Mouse (Mus musculus) testis, adult 2 months (tissue): ENCODE measurements around the gene Ctnnal1. TPM values are rescaled to one million over a fixed set of nuclear protein-coding genes. Genes with fewer than 3 reads are reported as not detected.

Experiments
- H3K27ac ChIP-seq: fragments of 200-500 bp; 2 replicates; pipeline ENCODE4 v1.5.1; 2012; ENCODE audit warnings: low read depth, low read length; ENCODE audit not compliant: control insufficient read depth, insufficient read depth
- H3K27me3 ChIP-seq: fragments of 200-500 bp; 2 replicates; pipeline ENCODE4 v1.6.1; 2012; ENCODE audit warnings: mild to moderate bottlenecking, low read length, moderate library complexity; ENCODE audit not compliant: control insufficient read depth, insufficient read depth
- H3K36me3 ChIP-seq: fragments of 200-500 bp; 2 replicates; pipeline ENCODE4 v1.6.1; 2012; ENCODE audit warnings: mild to moderate bottlenecking, low read length; ENCODE audit not compliant: control insufficient read depth, insufficient read depth
- H3K4me1 ChIP-seq: fragments of 200-500 bp; 2 replicates; pipeline ENCODE4 v1.6.1; 2012; ENCODE audit warnings: low read length; ENCODE audit not compliant: control insufficient read depth, insufficient read depth
- H3K4me3 ChIP-seq: fragments of 200-500 bp; 2 replicates; pipeline ENCODE4 v1.5.1; 2012; ENCODE audit warnings: low read depth, mild to moderate bottlenecking, low read length, moderate library complexity, mixed read lengths; ENCODE audit not compliant: control insufficient read depth
- CTCF ChIP-seq: fragments of 200-500 bp; IDR thresholded peaks from 2 replicates; pipeline ENCODE4 v1.5.1; 2012; ENCODE audit warnings: low read depth, mild to moderate bottlenecking, inconsistent platforms, low read length, moderate library complexity; ENCODE audit not compliant: control insufficient read depth, insufficient read depth, insufficient replicate concordance
- POLR2A ChIP-seq: fragments of 200-500 bp; IDR thresholded peaks from 2 replicates; pipeline ENCODE4 v1.6.1; 2012; ENCODE audit warnings: low read depth, mild to moderate bottlenecking, inconsistent platforms, low read length, moderate library complexity; ENCODE audit not compliant: control insufficient read depth
- polyA plus RNA-seq: library from polyadenylated mRNA; depleted of rRNA; stranded (reverse); fragments of >200 nt; gene quantifications from 2 replicates; pipeline ENCODE4 v1.2.3, GENCODE M21; 2012

The Ctnnal1 gene
- polyA plus RNA-seq, 1 experiment: 7.3 TPM

- TF ChIP-seq CTCF: no peak
- TF ChIP-seq POLR2A: no peak
- Histone ChIP-seq H3K4me3 (no peak overlapping the region), H3K4me1 (no peaks in the 10 kb centered on the region), H3K27me3 (no peaks in the 10 kb centered on the region), H3K36me3 (no peaks in the 10 kb centered on the region), H3K27ac (no peak overlapping the region)
Measured at GRCm38 (mm10) chr4:56845896-56846533, 19.0 kb downstream of the Ctnnal1 start.

DNA sequence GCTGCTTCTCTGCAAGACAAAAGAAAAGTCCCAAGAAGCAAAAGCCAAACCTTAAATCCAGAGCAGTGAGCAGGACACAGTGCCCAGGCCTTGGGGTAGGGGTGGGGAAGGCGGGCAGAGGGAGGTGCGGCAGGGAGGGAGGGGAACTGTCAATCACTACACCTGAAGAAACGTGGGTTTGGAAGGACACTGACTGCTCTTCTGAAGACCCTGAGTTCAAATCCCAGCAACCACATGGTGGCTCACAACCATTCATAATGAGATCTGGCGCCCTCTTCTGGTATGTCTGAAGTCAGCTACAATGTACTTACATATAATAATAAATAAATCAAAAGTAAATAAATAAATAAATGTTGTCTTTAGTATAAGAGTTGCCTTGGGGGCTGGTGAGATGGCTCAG lies 20.1 kb downstream of the Ctnnal1 start:
- Histone ChIP-seq H3K4me1 (no peaks in the 10 kb centered on the region), H3K36me3 (no peaks in the 10 kb centered on the region), H3K27ac (no peak overlapping the region), H3K27me3 (no peaks in the 10 kb centered on the region), H3K4me3 (no peak overlapping the region)
- TF ChIP-seq CTCF (no peak), POLR2A (no peak)

- TF ChIP-seq POLR2A: no peak
- peak; percentile 61; the same call in 1 of the 2 replicates for TF ChIP-seq CTCF
- no peak overlapping the region for H3K27ac ChIP-seq
- H3K4me1 ChIP-seq: no peaks in the 10 kb centered on the region
- no peak overlapping the region for H3K4me3 ChIP-seq
- no peaks in the 10 kb centered on the region for H3K36me3 ChIP-seq
- H3K27me3 ChIP-seq: no peaks in the 10 kb centered on the region
Measured at GRCm38 (mm10) chr4:56843963-56844362, 21.0 kb downstream of the Ctnnal1 start.

- H3K36me3 ChIP-seq: no peaks in the 10 kb centered on the region
- TF ChIP-seq CTCF: no peak
- no peak for TF ChIP-seq POLR2A
- H3K4me1 ChIP-seq: no peaks in the 10 kb centered on the region
- H3K27ac ChIP-seq: no peak overlapping the region
- no peaks in the 10 kb centered on the region for H3K27me3 ChIP-seq
- no peak overlapping the region for H3K4me3 ChIP-seq
Measured at GRCm38 (mm10) chr4:56842501-56842900, 22.5 kb downstream of the Ctnnal1 start.

- no peaks in the 10 kb centered on the region for H3K27me3 ChIP-seq
- H3K36me3 ChIP-seq: no peaks in the 10 kb centered on the region
- TF ChIP-seq CTCF (no peak), POLR2A (no peak)
Measured at GRCm38 (mm10) chr4:56840297-56840696, 24.7 kb downstream of the Ctnnal1 start.

DNA sequence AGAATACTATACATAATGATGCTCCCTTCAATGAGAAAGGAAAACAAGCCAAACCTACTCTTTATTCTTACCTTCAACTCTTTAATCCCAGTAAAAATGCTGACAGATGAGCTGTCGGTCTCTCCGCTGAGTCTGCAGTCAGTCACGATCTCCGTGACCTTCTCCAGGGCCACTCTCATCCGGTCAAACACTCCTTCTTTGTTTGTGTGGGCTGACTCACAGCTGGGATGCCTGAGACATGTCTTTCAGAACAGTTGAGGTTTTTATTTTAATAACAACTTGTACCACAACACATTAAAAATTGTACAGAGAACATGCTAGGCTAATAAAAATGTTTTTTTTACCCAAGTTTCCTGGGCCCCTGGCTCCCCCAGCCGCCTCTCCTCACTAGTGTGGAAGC lies 27.3 kb downstream of the Ctnnal1 start:
- Histone ChIP-seq H3K36me3 (no peaks in the 10 kb centered on the region), H3K4me3 (no peak overlapping the region), H3K4me1 (no peaks in the 10 kb centered on the region), H3K27me3 (no peaks in the 10 kb centered on the region), H3K27ac (no peak overlapping the region)
- TF ChIP-seq POLR2A (no peak), CTCF (no peak)

More at GRCm38 (mm10) chr4:56840297-56840696, 24.7 kb downstream of the Ctnnal1 start:
- Histone ChIP-seq H3K4me1 (no peaks in the 10 kb centered on the region), H3K27ac (no peak overlapping the region), H3K4me3 (no peak overlapping the region)

DNA sequence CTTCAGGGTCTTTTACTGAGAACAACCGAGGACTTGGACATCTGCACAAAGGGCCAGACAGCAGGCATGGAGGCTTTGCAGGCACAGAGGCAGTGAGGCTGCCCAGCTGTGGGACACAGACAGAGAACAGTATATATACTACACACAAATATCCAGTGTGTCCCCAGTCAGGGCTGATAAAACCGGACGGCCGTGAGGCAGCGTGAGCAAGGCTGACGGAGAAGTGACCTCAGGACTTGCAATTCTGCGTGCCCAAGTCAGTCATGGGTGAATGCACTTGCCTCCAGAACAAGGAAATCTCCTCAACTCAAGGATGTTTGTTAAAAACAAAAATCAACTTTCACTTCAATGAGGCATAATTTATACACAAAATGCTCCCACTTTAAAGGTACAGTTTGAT lies 33.0 kb downstream of the Ctnnal1 start:
- no peak for TF ChIP-seq POLR2A
- no peak for TF ChIP-seq CTCF
- Histone ChIP-seq H3K4me1 (peaks cover 4% of the 10 kb centered on the region; the same call in 1 of the 2 replicates), H3K27me3 (no peaks in the 10 kb centered on the region), H3K4me3 (no peak overlapping the region), H3K27ac (peak overlapping the region; percentile 39), H3K36me3 (no peaks in the 10 kb centered on the region)

- TF ChIP-seq POLR2A (no peak), CTCF (no peak)
- Histone ChIP-seq H3K27me3 (no peaks in the 10 kb centered on the region), H3K4me1 (peaks cover 4% of the 10 kb centered on the region; the same call in 1 of the 2 replicates), H3K4me3 (no peak overlapping the region), H3K27ac (peak overlapping the region; percentile 57), H3K36me3 (no peaks in the 10 kb centered on the region)
Measured at GRCm38 (mm10) chr4:56831013-56831609, 33.9 kb downstream of the Ctnnal1 start.
